Mouse (Mus musculus) frontal cortex, adult 2 months (tissue): ENCODE measurements around the gene Fgfr1op2. TPM values are rescaled to one million over a fixed set of nuclear protein-coding genes. Genes with fewer than 3 reads are reported as not detected.

Experiments
- DNase-seq, 2 experiments: peaks; one replicate each; pipeline ENCODE4 v3.0.0; 2022; ENCODE audit warnings: low spot score in 1 of 2; ENCODE audit errors: extremely low spot score in 1 of 2
- polyA plus RNA-seq: library from polyadenylated mRNA; depleted of rRNA; stranded (reverse); fragments of >200 nt; gene quantifications from 2 replicates; pipeline ENCODE4 v1.2.3, GENCODE M21; 2012; rRNA removed

Gene Fgfr1op2
- polyA plus RNA-seq, 1 experiment = 74.8 TPM

DNA sequence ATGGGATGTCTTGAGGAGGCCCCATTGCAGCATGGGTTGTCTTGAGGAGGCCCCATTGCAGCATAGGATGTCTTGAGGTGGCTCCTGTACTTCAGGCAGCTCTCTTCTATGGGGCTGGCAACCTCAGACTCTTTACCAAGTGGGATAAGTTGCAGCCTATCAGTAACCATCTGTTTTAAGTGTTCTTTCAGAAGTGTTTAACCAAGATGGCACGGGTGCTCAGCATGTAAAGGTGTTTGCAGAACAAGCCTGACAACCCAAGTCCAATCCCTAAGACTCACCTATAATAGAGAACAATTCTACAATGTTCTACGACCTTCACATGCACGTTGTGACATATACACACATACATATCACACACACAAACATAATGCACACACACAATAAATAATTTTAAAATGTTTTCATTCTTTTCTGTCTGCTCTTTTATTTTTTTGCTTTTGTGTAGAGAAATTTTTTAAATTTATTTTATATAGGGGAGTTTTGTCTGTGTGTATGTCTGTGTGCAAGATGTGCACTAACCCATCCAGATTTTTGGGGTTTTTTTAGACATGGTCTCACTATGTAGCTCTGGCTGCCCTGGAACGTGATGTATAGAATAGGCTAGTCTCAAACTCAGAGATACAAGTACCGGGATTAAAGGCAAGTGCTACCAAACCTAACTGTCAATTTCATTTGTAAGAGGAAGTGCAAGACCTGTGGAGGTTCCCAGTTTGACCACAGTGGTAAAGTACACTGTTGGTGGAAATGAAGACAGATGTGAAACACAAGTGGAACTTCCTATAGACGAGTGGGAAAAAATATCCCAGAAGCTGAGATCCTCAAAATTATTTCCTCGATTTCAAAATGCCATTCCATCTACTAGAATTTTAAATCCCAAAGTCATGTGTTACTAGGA is 63.3 kb downstream of the Fgfr1op2 start:
- DNase-seq = no peak

DNA sequence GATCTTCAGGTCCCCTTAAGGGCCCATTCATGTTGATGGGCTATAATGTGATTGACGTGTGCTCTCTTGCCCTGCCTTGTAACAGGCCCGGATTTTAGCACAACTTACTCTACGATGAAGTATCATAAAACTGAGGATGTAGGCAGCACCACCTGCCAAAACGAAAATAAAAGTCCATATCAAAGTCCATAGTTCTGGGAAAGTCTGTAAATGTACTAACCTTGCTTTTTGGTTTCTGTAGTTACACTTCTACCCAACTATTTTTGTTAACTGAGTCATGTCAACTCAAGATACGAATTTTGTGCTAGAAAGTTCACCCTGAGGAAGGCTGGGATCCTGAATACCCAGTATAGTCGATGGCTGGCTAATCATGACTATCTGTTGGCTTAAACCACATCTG is 64.0 kb downstream of the Fgfr1op2 start:
- no peak for DNase-seq

DNA sequence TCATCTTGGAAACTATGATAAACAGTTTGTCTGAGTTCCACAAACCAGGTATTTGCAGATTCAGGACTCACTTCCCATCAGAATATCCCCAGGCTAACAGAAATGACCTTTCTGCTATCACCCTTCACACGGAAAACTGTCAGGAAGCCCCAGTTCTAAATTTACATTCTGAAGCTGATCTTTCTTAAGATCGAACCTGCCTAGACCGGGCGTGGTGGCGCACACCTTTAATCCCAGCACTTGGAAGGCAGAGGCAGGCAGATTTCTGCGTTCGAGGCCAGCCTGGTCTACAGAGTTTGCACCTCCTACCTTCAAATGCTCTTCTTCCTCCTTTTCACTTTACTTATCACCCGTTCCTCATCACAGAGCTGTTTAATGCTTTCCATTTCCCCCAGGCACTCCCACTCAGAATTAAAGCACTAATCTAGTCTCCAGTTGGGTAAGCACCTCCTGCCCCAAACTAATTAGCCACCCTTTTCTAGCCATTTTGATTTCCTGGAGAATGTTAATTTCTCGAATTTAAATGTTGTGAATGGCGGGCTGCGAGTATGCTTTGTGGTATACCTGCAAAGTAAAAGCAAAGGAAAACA is 64.7 kb downstream of the Fgfr1op2 start:
- DNase-seq = no peak

DNA sequence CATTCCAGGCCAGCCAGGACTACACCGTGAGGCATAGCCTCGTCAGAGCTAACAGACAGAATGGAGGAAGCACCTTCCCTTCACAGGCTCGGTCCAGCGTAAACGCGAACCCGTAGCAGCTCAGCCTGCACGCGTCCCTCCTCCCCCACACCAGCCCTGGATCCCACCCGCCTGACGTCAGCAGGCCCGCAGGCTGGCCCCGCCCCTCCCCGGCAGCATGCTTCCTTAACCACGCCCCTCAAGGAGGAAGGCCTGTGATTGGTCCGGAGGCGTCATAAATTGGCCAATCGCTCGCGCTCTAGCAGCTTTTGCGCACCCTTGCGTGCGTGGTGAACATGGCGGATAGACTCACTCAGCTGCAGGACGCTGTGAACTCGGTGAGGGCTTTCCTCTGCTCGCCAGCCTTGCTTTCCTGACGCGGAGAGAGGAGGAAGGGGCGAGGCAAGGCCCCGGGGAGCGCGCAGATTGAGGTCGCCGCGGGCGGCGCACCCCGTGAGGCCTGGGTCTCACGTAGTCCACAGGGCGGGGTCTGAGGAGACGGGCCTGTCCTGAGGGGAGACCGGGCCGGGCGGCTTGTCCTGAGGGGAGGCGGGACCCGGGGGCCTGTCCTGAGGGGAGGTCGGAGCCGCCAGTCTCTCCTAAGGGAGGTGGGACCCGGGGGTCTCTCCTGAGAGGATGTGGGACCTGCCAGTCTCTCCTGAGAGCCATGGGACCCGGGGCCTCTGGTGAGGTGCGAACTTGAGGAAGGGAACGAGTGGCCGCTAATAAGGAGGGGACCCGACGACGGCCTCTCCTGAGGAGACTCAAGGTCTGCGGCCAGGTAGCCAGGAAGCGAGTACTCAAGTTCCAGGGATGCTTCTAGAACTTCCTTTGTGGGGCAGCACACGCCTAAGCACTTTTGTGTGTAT is 65.5 kb downstream of the Fgfr1op2 start, which contains the start of the genes Med21 and Tm7sf3:
Gene Med21, plus strand, starts transcription at position 272 of the 908 bp plus-strand sequence.
Gene Tm7sf3, minus strand, starts transcription at position 549 of the 908 bp plus-strand sequence.
- peak; percentile 96 to 99 for DNase-seq

DNA sequence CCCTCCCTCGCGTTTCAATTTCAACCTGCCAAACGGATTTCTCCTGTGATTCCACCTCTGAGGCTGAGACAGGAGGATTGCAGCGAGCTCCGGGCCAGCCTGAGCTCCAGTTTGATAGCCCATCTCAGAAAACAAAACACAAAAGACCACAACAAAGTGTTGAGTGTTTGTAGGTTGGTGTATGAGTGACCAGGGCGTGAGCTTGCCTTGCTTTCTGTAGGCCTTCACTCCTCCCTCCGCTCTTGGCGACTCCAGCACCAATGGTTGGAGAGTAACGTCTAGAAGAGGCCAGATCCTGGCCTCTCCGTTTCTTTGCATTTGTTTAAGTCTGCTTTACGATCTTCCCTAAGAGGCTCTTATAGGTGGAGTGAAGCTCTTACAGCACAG is 66.2 kb downstream of the Fgfr1op2 start:
- no peak for DNase-seq

Other genes with a start within 250 kb of the Fgfr1op2 start
- 7.8 and 8.5 TPM in 2 replicates for gene Itpr2, start 75.0 kb upstream of the Fgfr1op2 start, polyA plus RNA-seq
- 83.2 and 87.5 TPM in 2 replicates for gene Ints13, start 632 bp downstream of the Fgfr1op2 start, polyA plus RNA-seq
- 65.5 and 68.3 TPM in 2 replicates for gene Med21, start 65.3 kb downstream of the Fgfr1op2 start, polyA plus RNA-seq
- gene Tm7sf3, start 65.6 kb downstream of the Fgfr1op2 start, polyA plus RNA-seq = 27.6 and 29.3 TPM in 2 replicates
- gene Stk38l, start 147.8 kb downstream of the Fgfr1op2 start, polyA plus RNA-seq = 17.8 and 18.3 TPM in 2 replicates
- gene Arntl2, start 218.9 kb downstream of the Fgfr1op2 start, polyA plus RNA-seq = 19.9 and 20.6 TPM in 2 replicates